Mouse (Mus musculus) hindbrain, embryonic 15.5 days (tissue): ENCODE results near the gene Wnt2. TPM values are rescaled to one million over a fixed set of nuclear protein-coding genes. Genes with fewer than 3 reads are reported as not detected.

Experiments
- ATAC-seq: fragments of 200-750 bp; cut with Nextera tagmentation; 2 replicates; pipeline ENCODE4 v1.8.0; 2017; ENCODE audit warnings: low read depth, moderate number of reproducible peaks, moderate TSS enrichment; ENCODE audit not compliant: low FRiP score
- H3K27ac ChIP-seq: fragments of 300-500 bp; sonication (generic); replicated peaks from 2 replicates; pipeline ENCODE4 v1.5.1; 2015; ENCODE audit warnings: mild to moderate bottlenecking, inconsistent platforms
- H3K27me3 ChIP-seq: fragments of 300-500 bp; sonication (generic); 2 replicates; pipeline ENCODE4 v1.6.1; 2015; ENCODE audit warnings: control low read depth, inconsistent platforms
- H3K36me3 ChIP-seq: fragments of 300-500 bp; sonication (generic); 2 replicates; pipeline ENCODE4 v1.6.1; 2015; ENCODE audit warnings: control low read depth, inconsistent platforms
- H3K4me1 ChIP-seq: fragments of 300-500 bp; sonication (generic); replicated peaks from 2 replicates; pipeline ENCODE4 v1.6.1; 2015; ENCODE audit warnings: control low read depth, inconsistent platforms
- H3K4me2 ChIP-seq: fragments of 300-500 bp; sonication (generic); 2 replicates; pipeline ENCODE4 v1.6.1; 2015; ENCODE audit warnings: moderate library complexity, mild to moderate bottlenecking, inconsistent platforms
- H3K4me3 ChIP-seq: fragments of 300-500 bp; sonication (generic); 2 replicates; pipeline ENCODE4 v1.5.1; 2015; ENCODE audit warnings: mild to moderate bottlenecking, inconsistent platforms
- H3K9ac ChIP-seq: fragments of 300-500 bp; sonication (generic); 2 replicates; pipeline ENCODE4 v1.6.1; 2015; ENCODE audit warnings: inconsistent platforms
- H3K9me3 ChIP-seq: fragments of 300-500 bp; sonication (generic); 2 replicates; pipeline ENCODE4 v1.6.1; 2016; ENCODE audit warnings: control low read depth, inconsistent platforms
- WGBS: fragments of 180-500 bp; shearing (Covaris S2); methylation state at CpG from one replicate; pipeline ENCODE4 v1.1.7; 2015; 5-methylcytosine and 5-hydroxymethylcytosine counted together
- polyA plus RNA-seq: library from polyadenylated mRNA; unstranded; fragments of >200 nt; fragmentation: Nextera tagmentation; extraction: Ambion mirVana; gene quantifications from 2 replicates; pipeline ENCODE4 v1.2.1, GENCODE M21; 2015

Wnt2 gene
- polyA plus RNA-seq, 1 experiment from 2014 or later: not detected

DNA sequence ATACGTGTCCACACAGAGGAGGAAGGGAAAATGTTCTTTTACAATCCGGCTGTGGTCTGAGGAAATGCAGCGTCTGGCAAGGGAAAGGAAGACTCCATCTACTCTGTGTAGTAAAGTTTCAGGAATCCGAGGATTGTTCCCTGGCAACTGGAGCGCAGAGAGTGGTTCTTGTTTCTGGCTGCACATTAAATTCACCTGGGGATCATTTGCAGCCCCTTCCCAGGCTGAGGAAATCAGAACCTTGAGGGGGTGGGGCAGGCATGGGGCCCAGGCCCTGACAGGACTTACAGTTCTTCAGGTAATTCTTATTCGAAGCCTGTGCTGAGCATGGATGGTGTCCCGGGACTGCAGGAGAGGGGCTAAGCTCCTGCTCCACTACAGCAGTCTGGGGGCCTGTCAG is 17.0 kb downstream of the Wnt2 start:
- H3K4me1 ChIP-seq: no peaks in the 10 kb centered on the region
- 82% methylated on average over 7 of the region's 7 CpGs for WGBS
- no peak overlapping the region for H3K4me2 ChIP-seq
- no peak overlapping the region for H3K4me3 ChIP-seq
- no peaks in the 10 kb centered on the region for H3K36me3 ChIP-seq
- no peak overlapping the region for H3K27ac ChIP-seq
- no peaks in the 10 kb centered on the region for H3K27me3 ChIP-seq
- H3K9me3 ChIP-seq: no peaks in the 10 kb centered on the region
- no peak overlapping the region for H3K9ac ChIP-seq
- no peak for ATAC-seq

GRCm38 (mm10) chr6:18007356-18007755 is 23.0 kb downstream of the Wnt2 start:
- H3K4me1 ChIP-seq: no peaks in the 10 kb centered on the region

DNA sequence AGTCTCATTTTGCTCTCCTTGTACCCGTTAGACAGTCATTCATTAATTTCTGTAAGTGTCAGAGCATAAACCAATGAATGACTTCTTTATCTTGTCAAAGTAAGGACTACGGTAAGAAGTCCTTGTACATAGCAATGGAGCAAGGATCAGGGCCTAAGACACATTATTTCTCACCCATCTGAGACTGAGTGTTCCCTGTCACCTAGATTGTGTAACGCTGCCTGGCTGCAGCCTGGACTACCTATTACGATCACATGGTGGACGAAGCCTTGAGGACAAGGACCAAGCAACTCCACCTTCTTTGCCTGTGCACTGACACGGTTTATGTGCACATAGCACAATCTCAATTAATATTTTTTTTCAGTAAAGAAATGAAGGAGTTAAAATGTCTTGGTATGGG is 28.3 kb downstream of the Wnt2 start:
- no peak overlapping the region for H3K27ac ChIP-seq
- H3K4me2 ChIP-seq: no peak overlapping the region
- H3K27me3 ChIP-seq: no peaks in the 10 kb centered on the region
- ATAC-seq: no peak
- 95% methylated on average over 6 of the region's 6 CpGs for WGBS
- no peaks in the 10 kb centered on the region for H3K9me3 ChIP-seq
- no peaks in the 10 kb centered on the region for H3K36me3 ChIP-seq
- H3K4me3 ChIP-seq: no peak overlapping the region
- no peak overlapping the region for H3K9ac ChIP-seq
- H3K4me1 ChIP-seq: no peaks in the 10 kb centered on the region

More at GRCm38 (mm10) chr6:18007356-18007755, 23.0 kb downstream of the Wnt2 start:
- Histone ChIP-seq H3K9me3 (no peaks in the 10 kb centered on the region), H3K4me2 (no peak overlapping the region), H3K9ac (no peak overlapping the region), H3K27me3 (no peaks in the 10 kb centered on the region), H3K36me3 (no peaks in the 10 kb centered on the region), H3K27ac (no peak overlapping the region), H3K4me3 (no peak overlapping the region)
- no peak for ATAC-seq
- 89% methylated on average over 3 of the region's 3 CpGs for WGBS

DNA sequence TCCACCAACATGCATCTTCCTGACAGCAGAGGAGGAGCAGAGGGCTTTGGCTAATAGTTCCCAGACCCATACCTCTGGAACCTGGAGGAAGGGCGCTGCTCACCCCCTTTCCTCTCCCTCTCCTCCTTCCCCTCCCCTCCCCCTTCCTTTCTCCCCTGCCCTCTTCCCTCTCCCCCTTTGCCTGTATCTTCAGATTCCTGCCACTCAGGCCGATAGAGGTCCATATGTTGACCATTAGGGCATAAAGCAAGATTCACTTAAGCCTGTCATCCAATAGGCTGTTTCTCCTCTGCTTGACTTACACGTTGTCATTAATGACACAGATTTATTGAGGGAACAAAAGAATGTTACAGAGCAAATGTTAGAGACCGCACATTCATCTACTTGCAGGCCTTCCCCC is 31.9 kb downstream of the Wnt2 start:
- no peak overlapping the region for H3K27ac ChIP-seq
- no peaks in the 10 kb centered on the region for H3K9me3 ChIP-seq
- no peaks in the 10 kb centered on the region for H3K4me1 ChIP-seq
- ATAC-seq: no peak
- H3K36me3 ChIP-seq: no peaks in the 10 kb centered on the region
- no peak overlapping the region for H3K4me3 ChIP-seq
- 76% methylated on average over 4 of the region's 4 CpGs for WGBS
- H3K9ac ChIP-seq: no peak overlapping the region
- H3K27me3 ChIP-seq: no peaks in the 10 kb centered on the region
- H3K4me2 ChIP-seq: no peak overlapping the region

DNA sequence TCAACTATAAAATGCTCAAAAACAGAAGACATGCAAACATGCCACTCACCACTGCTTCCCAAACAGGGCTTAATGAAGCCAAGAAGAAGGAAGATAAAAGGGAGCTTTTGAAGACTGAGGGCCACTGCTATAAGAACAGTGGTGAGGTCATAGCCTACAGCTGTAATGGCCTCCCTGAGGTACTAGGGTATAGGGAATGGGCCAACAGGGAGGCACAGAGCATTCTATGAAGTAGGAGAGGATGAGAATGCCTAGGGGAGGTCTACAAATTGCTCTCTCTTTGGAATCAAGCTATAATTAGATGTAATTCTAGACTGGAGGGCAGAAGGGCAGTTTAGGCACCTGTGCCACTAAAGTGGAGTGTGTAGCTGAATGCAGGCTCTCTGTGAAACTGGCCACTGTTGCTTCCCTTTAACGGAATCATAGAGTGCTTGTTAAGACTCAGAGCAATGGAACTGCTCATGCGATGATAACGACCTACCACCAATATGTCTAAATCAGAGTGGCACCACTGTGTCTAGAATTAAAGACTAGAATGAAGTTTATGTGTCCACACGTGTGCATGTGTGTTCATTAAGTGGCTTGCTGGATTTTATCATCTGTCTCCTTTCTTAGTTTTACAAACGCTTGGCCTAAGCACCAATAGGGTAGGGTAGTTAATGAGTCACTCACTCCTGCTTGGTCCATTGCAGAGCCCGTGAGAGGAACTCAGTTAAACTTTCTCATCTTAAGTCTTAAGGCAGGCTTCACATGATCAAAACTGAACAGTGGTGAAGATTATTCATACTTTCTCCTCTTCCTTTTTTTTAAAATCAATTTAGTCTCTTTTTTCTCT is 35.2 kb downstream of the Wnt2 start:
- Histone ChIP-seq H3K4me3 (no peak overlapping the region), H3K36me3 (no peaks in the 10 kb centered on the region), H3K27ac (no peak overlapping the region), H3K27me3 (no peaks in the 10 kb centered on the region), H3K9me3 (no peaks in the 10 kb centered on the region), H3K9ac (no peak overlapping the region), H3K4me1 (no peaks in the 10 kb centered on the region), H3K4me2 (no peak overlapping the region)
- no peak for ATAC-seq
- 60% methylated on average over 6 of the region's 6 CpGs for WGBS

GRCm38 (mm10) chr6:17991625-17992024 is 38.8 kb downstream of the Wnt2 start:
- H3K27me3 ChIP-seq: no peaks in the 10 kb centered on the region
- no peak overlapping the region for H3K4me3 ChIP-seq
- no peaks in the 10 kb centered on the region for H3K9me3 ChIP-seq
- no peak overlapping the region for H3K9ac ChIP-seq
- ATAC-seq: no peak
- WGBS: 55% methylated on average over 7 of the region's 7 CpGs
- H3K4me1 ChIP-seq: no peaks in the 10 kb centered on the region
- H3K36me3 ChIP-seq: no peaks in the 10 kb centered on the region
- H3K27ac ChIP-seq: no peak overlapping the region
- H3K4me2 ChIP-seq: no peak overlapping the region

DNA sequence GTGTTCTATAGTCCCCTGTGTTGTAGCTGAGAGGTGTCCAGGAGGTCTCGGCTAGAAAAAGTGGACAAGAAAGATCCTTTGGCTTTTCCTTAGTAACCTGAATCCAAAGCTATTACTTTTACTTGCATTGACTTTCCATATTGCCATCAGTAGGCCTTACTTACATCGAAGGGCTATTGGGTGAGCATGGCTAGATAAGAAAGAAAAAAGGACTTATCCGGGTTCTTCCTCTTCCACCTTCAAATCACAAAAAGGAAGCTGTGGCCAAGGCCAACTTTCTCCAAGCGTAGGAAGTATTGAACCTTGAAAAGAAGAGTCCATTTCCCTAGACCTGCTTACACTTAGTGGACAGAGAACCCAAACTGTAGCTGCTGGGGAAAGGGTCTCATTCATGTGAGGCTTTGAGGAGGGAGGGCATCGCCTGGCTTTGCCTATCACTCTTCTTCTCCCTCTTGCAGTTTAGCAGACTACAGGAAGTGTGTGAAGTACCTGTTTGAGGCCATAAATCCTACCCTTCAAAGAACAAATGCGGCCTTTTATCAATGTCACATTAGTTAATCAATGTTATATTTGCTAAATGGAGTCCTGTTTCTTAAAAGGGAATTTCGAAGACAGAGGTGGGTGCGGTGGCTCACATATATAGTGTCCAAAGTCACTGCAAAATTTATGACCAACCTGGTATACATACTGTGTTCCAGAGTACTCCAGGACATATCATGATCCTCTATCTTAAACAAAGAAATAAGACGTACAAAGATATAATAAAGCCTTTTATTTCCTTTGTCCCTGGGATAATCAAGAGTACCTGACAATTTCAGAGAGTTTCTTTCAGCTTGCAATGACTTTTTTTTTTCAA is 40.0 kb downstream of the Wnt2 start:
- no peak overlapping the region for H3K4me3 ChIP-seq
- WGBS: 93% methylated on average over 9 of the region's 9 CpGs
- no peaks in the 10 kb centered on the region for H3K27me3 ChIP-seq
- H3K4me2 ChIP-seq: no peak overlapping the region
- no peaks in the 10 kb centered on the region for H3K36me3 ChIP-seq
- H3K9me3 ChIP-seq: no peaks in the 10 kb centered on the region
- no peak overlapping the region for H3K9ac ChIP-seq
- no peak overlapping the region for H3K27ac ChIP-seq
- ATAC-seq: no peak
- no peaks in the 10 kb centered on the region for H3K4me1 ChIP-seq

DNA sequence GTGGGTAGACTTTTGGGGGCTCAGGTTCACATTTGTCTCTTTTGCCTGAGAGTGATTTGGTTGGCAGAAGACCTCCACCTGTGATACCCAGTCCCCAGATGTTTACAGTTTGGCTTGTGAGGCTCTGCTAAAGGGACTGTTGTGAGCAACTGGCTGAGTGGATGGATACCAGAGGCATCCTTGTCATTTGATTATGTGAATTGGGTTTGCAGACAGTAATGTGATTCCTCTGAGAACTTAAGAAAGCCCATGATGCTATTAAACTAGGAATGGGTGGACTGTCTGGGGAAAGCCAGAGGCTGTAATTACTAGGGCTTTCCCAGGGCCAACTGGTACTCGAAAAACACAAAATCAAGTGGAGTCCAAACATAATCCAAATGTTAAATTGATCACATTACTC is 51.0 kb downstream of the Wnt2 start:
- Histone ChIP-seq H3K27me3 (no peaks in the 10 kb centered on the region), H3K27ac (no peak overlapping the region), H3K4me2 (no peak overlapping the region), H3K4me3 (no peak overlapping the region), H3K4me1 (no peaks in the 10 kb centered on the region), H3K9me3 (no peaks in the 10 kb centered on the region; the same call in 1 of the 2 replicates), H3K36me3 (no peaks in the 10 kb centered on the region), H3K9ac (no peak overlapping the region)
- no peak for ATAC-seq
- WGBS: 85% methylated on average over 1 of the region's 1 CpGs

DNA sequence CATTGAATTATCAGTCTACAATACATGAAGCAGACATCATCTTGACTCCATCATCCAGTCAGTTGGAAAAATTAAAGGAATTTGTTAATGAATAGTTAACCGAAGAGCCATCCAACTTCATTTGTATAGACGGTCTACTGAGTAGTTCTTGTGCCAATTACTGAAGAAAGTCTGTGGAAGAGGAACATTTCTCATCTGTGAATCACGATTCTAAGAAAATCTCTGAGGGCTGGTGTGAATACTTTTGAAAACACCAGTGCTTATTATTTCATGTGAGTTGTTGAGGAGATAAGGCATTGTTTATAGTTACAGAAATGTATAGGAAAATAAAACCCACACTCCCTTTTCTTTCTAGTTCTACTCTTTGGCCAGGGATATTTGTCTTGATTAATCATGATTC is 51.5 kb downstream of the Wnt2 start:
- no peaks in the 10 kb centered on the region for H3K36me3 ChIP-seq
- H3K4me2 ChIP-seq: no peak overlapping the region

DNA sequence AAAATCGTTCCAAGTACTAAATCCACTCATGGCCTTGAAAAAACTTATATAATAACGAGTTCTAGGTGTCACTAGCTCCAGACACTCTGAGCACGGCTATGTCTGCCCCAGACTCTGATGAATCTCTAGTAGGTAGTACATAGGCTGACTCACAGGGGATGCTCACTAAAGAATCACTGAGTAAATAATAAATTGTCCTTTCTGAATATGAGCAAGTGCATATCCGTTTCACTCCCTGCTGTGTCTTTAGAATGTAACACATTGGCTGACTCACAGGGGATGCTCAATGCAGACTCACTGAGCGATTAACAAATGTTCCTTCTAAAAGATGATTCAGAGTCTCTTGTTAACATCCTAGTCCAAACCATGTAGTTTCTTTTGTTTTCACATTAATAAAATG is 52.1 kb downstream of the Wnt2 start:
- Histone ChIP-seq H3K27me3 (no peaks in the 10 kb centered on the region), H3K9ac (no peak overlapping the region), H3K4me1 (no peaks in the 10 kb centered on the region), H3K4me3 (no peak overlapping the region), H3K4me2 (no peak overlapping the region), H3K9me3 (no peaks in the 10 kb centered on the region; the same call in 1 of the 2 replicates), H3K36me3 (no peaks in the 10 kb centered on the region), H3K27ac (no peak overlapping the region)
- ATAC-seq: no peak
- WGBS: 72% methylated on average over 5 of the region's 5 CpGs

More for the DNA sequence above, 51.5 kb downstream of the Wnt2 start:
- WGBS: 87% methylated on average over 3 of the region's 3 CpGs
- H3K9ac ChIP-seq: no peak overlapping the region
- H3K4me3 ChIP-seq: no peak overlapping the region
- H3K27me3 ChIP-seq: no peaks in the 10 kb centered on the region
- no peak overlapping the region for H3K27ac ChIP-seq
- H3K4me1 ChIP-seq: no peaks in the 10 kb centered on the region
- no peak for ATAC-seq
- H3K9me3 ChIP-seq: no peaks in the 10 kb centered on the region; the same call in 1 of the 2 replicates

- Histone ChIP-seq H3K4me2 (no peak overlapping the region), H3K4me3 (no peak overlapping the region), H3K9me3 (no peaks in the 10 kb centered on the region; the same call in 1 of the 2 replicates), H3K9ac (no peak overlapping the region), H3K36me3 (no peaks in the 10 kb centered on the region), H3K27me3 (no peaks in the 10 kb centered on the region), H3K4me1 (no peaks in the 10 kb centered on the region), H3K27ac (no peak overlapping the region)
- no peak for ATAC-seq
- 59% methylated on average over 1 of the region's 1 CpGs for WGBS
Measured at GRCm38 (mm10) chr6:17977165-17977564, 53.2 kb downstream of the Wnt2 start.

- ATAC-seq: no peak
- Histone ChIP-seq H3K4me1 (no peaks in the 10 kb centered on the region), H3K27ac (no peak overlapping the region), H3K27me3 (no peaks in the 10 kb centered on the region), H3K9me3 (no peaks in the 10 kb centered on the region), H3K9ac (no peak overlapping the region), H3K4me2 (no peak overlapping the region), H3K4me3 (no peak overlapping the region), H3K36me3 (no peaks in the 10 kb centered on the region)
- WGBS: 57% methylated on average over 3 of the region's 3 CpGs
Measured at GRCm38 (mm10) chr6:17974416-17974815, 56.0 kb downstream of the Wnt2 start.
